Mouse (Mus musculus) MEL (cell line): ENCODE data around the gene Smg6. TPM values are rescaled to one million over a fixed set of nuclear protein-coding genes. Genes with fewer than 3 reads are reported as not detected.

ENCODE experiments used
- DNase-seq: peaks from one replicate; pipeline ENCODE4 v3.0.0; 2011; ENCODE audit warnings: low read depth, low spot score
- H3K27ac ChIP-seq: 2 replicates; pipeline ENCODE4 v1.5.1; 2012; ENCODE audit warnings: low read depth, mild to moderate bottlenecking, control low read depth, low read length, moderate library complexity; ENCODE audit not compliant: control insufficient read depth
- H3K27me3 ChIP-seq, 2 experiments: fragments of 150-350 bp in 1 of 2; sonication (generic) in 1 of 2; 2 replicates each; pipeline ENCODE4 v1.6.1; 2012; ENCODE audit warnings: low read length in 2 of 2, mild to moderate bottlenecking in 2 of 2, improper control_type of control experiment in 1 of 2, moderate library complexity in 1 of 2; ENCODE audit not compliant: insufficient read depth in 2 of 2, control insufficient read depth in 1 of 2
- H3K36me3 ChIP-seq, 2 experiments: 2 replicates each; pipeline ENCODE4 v1.6.1; 2012 to 2014; ENCODE audit warnings: low read length in 2 of 2, improper control_type of control experiment in 1 of 2, inconsistent platforms in 1 of 2, mild to moderate bottlenecking in 1 of 2; ENCODE audit not compliant: insufficient read depth in 2 of 2, control insufficient read depth in 1 of 2
- H3K4me1 ChIP-seq, 2 experiments: fragments of 150-350 bp in 1 of 2; sonication (generic) in 1 of 2; 2 replicates each; pipeline ENCODE4 v1.6.1; 2012; ENCODE audit warnings: low read length in 2 of 2, improper control_type of control experiment in 1 of 2, mild to moderate bottlenecking in 1 of 2; ENCODE audit not compliant: insufficient read depth in 2 of 2, control insufficient read depth in 1 of 2
- H3K4me3 ChIP-seq, 2 experiments: fragments of 150-350 bp in 1 of 2; sonication (generic) in 1 of 2; 2 replicates each; pipeline ENCODE4 v1.5.1; 2012; ENCODE audit warnings: low read depth in 2 of 2, low read length in 2 of 2, mild to moderate bottlenecking in 2 of 2, moderate library complexity in 2 of 2, control low read depth in 1 of 2, improper control_type of control experiment in 1 of 2; ENCODE audit not compliant: control insufficient read depth in 1 of 2, insufficient read depth in 1 of 2
- H3K79me2 ChIP-seq: 2 replicates; pipeline ENCODE4 v1.6.1; 2012; ENCODE audit warnings: mild to moderate bottlenecking, low read length, moderate library complexity; ENCODE audit not compliant: control insufficient read depth, poor library complexity, insufficient read depth
- H3K9ac ChIP-seq: 2 replicates; pipeline ENCODE4 v1.6.1; 2012; ENCODE audit warnings: low read depth, mild to moderate bottlenecking, control low read depth, low read length, moderate library complexity; ENCODE audit not compliant: control insufficient read depth, poor library complexity, severe bottlenecking
- H3K9me3 ChIP-seq: fragments of 150-350 bp; sonication (generic); replicated peaks from 2 replicates; pipeline ENCODE4 v1.6.1; 2012; ENCODE audit warnings: mild to moderate bottlenecking, low read length, improper control_type of control experiment, moderate library complexity; ENCODE audit not compliant: insufficient read depth
- BHLHE40 ChIP-seq: IDR thresholded peaks from 2 replicates; pipeline ENCODE4 v1.6.1; 2012; ENCODE audit warnings: low read depth, mild to moderate bottlenecking, inconsistent platforms, low read length, improper control_type of control experiment, borderline replicate concordance
- CHD2 ChIP-seq: IDR thresholded peaks from 2 replicates; pipeline ENCODE4 v1.6.1; 2011; ENCODE audit warnings: low read length, improper control_type of control experiment
- EP300 ChIP-seq, 2 experiments: IDR thresholded peaks; 2 replicates each; pipeline ENCODE4 v1.6.1; 2011; ENCODE audit warnings: improper control_type of control experiment in 2 of 2, low read length in 2 of 2, low read depth in 1 of 2, mild to moderate bottlenecking in 1 of 2
- ETS1 ChIP-seq: IDR thresholded peaks from 2 replicates; pipeline ENCODE4 v1.6.1; 2012; ENCODE audit warnings: low read depth, mild to moderate bottlenecking, inconsistent platforms, low read length, improper control_type of control experiment, moderate library complexity
- GABPA ChIP-seq: IDR thresholded peaks from 2 replicates; pipeline ENCODE4 v1.6.1; 2012; ENCODE audit warnings: low read depth, mild to moderate bottlenecking, inconsistent platforms, low read length, improper control_type of control experiment, moderate library complexity
- GATA1 ChIP-seq: IDR thresholded peaks from 2 replicates; pipeline ENCODE4 v1.6.1; 2011; ENCODE audit warnings: low read depth, low read length, improper control_type of control experiment
- JUND ChIP-seq: IDR thresholded peaks from 2 replicates; pipeline ENCODE4 v1.6.1; 2011; ENCODE audit warnings: low read depth, mild to moderate bottlenecking, improper control_type of control experiment, low read length
- MAFK ChIP-seq: IDR thresholded peaks from 2 replicates; pipeline ENCODE4 v1.6.1; 2011; ENCODE audit warnings: low read depth, mild to moderate bottlenecking, low read length, improper control_type of control experiment, borderline replicate concordance
- MAX ChIP-seq: IDR thresholded peaks from 2 replicates; pipeline ENCODE4 v1.6.1; 2011; ENCODE audit warnings: low read length, improper control_type of control experiment
- MAZ ChIP-seq: IDR thresholded peaks from 2 replicates; pipeline ENCODE4 v1.6.1; 2012; ENCODE audit warnings: low read depth, mild to moderate bottlenecking, inconsistent platforms, low read length, improper control_type of control experiment
- MEF2A ChIP-seq: IDR thresholded peaks from 2 replicates; pipeline ENCODE4 v1.6.1; 2014; ENCODE audit warnings: low read depth, mild to moderate bottlenecking, inconsistent platforms, low read length, improper control_type of control experiment; ENCODE audit not compliant: poor library complexity, insufficient replicate concordance, severe bottlenecking; ENCODE audit errors: extremely low read depth
- MXI1 ChIP-seq: IDR thresholded peaks from 2 replicates; pipeline ENCODE4 v1.6.1; 2011; ENCODE audit warnings: mild to moderate bottlenecking, low read depth, low read length, improper control_type of control experiment
- MYB ChIP-seq: IDR thresholded peaks from 2 replicates; pipeline ENCODE4 v1.6.1; 2011; ENCODE audit warnings: mild to moderate bottlenecking, low read depth, low read length, improper control_type of control experiment
- MYC ChIP-seq: IDR thresholded peaks from 2 replicates; pipeline ENCODE4 v1.6.1; 2011; ENCODE audit warnings: low read depth, mild to moderate bottlenecking, low read length, improper control_type of control experiment, moderate library complexity
- NELFE ChIP-seq: IDR thresholded peaks from 2 replicates; pipeline ENCODE4 v1.6.1; 2011; ENCODE audit warnings: low read depth, low read length, improper control_type of control experiment
- NRF1 ChIP-seq: IDR thresholded peaks from 2 replicates; pipeline ENCODE4 v1.6.1; 2014; ENCODE audit warnings: low read depth, mild to moderate bottlenecking, inconsistent platforms, low read length, improper control_type of control experiment, moderate library complexity; ENCODE audit not compliant: poor library complexity, insufficient read depth, severe bottlenecking
- POLR2AphosphoS2 ChIP-seq: IDR thresholded peaks from 2 replicates; pipeline ENCODE4 v1.6.1; 2011; ENCODE audit warnings: low read length, improper control_type of control experiment
- SIN3A ChIP-seq: IDR thresholded peaks from 2 replicates; pipeline ENCODE4 v1.6.1; 2012; ENCODE audit warnings: low read length, improper control_type of control experiment, inconsistent platforms
- TAL1 ChIP-seq: IDR thresholded peaks from 2 replicates; pipeline ENCODE4 v1.6.1; 2012; ENCODE audit warnings: mild to moderate bottlenecking, inconsistent platforms, low read length, moderate library complexity, mixed read lengths
- TCF12 ChIP-seq: IDR thresholded peaks from 2 replicates; pipeline ENCODE4 v1.6.1; 2014; ENCODE audit warnings: low read depth, mild to moderate bottlenecking, inconsistent platforms, low read length, improper control_type of control experiment, moderate library complexity
- UBTF ChIP-seq: IDR thresholded peaks from 2 replicates; pipeline ENCODE4 v1.6.1; 2012; ENCODE audit warnings: low read depth, mild to moderate bottlenecking, inconsistent platforms, low read length, improper control_type of control experiment, moderate library complexity, borderline replicate concordance; ENCODE audit not compliant: insufficient read depth
- USF1 ChIP-seq: IDR thresholded peaks from 2 replicates; pipeline ENCODE4 v1.6.1; 2014; ENCODE audit warnings: low read depth, mild to moderate bottlenecking, inconsistent platforms, low read length, improper control_type of control experiment, moderate library complexity
- USF2 ChIP-seq, 2 experiments: IDR thresholded peaks; 2 replicates each; pipeline ENCODE4 v1.6.1; 2011 to 2012; ENCODE audit warnings: improper control_type of control experiment in 2 of 2, low read length in 2 of 2, borderline replicate concordance in 1 of 2, inconsistent platforms in 1 of 2, low read depth in 1 of 2, mild to moderate bottlenecking in 1 of 2; ENCODE audit not compliant: insufficient read depth in 1 of 2
- ZC3H11A ChIP-seq: IDR thresholded peaks from 2 replicates; pipeline ENCODE4 v1.6.1; 2012; ENCODE audit warnings: low read depth, mild to moderate bottlenecking, inconsistent platforms, low read length, improper control_type of control experiment
- ZNF384 ChIP-seq: IDR thresholded peaks from 2 replicates; pipeline ENCODE4 v1.6.1; 2012; ENCODE audit warnings: low read depth, mild to moderate bottlenecking, inconsistent platforms, low read length, improper control_type of control experiment
- polyA plus RNA-seq, 2 experiments: library from polyadenylated mRNA; stranded (reverse) in 1 of 2; unstranded in 1 of 2; fragments of >175 nt in 1 of 2; fragments of >200 nt in 1 of 2; gene quantifications; 2 replicates each; pipeline versions ENCODE4 v1.2.1 to v1.2.4; 2012; ENCODE audit warnings: low replicate concordance in 2 of 2, low read depth in 1 of 2; ENCODE audit not compliant: insufficient read length in 2 of 2, insufficient read depth in 1 of 2, missing spikeins in 1 of 2
- total RNA-seq: library from RNA; depleted of rRNA; stranded (reverse); fragments of 300-350 nt; gene quantifications from 2 replicates; pipeline ENCODE4 v1.2.3, GENCODE M21; 2012

Smg6 gene
- total and polyA plus RNA-seq, 3 experiments, result 11.6 to 19.0 TPM; not detected in 1

DNA sequence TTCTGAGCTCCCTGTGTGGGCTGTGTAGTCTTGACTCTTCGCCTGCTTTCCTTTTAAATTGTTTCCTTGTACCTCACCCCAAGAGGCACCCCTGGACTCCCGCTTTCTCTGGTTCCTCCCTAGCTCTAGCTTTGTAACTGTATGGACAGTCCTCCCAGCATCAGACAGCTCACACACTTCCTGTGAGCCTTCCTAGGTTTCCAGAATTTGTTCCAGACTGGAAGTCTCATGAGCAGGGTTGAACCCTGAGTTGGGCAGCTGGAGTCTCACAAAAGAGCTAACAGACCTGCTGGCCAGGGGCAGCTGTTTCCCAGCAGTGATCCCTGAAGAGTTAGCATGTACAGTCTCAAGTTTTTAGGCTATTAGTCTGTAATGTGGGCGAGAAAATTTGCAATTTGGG lies 118.7 kb downstream of the Smg6 start:
- Histone ChIP-seq H3K4me3 (no peak overlapping the region), H3K79me2 (no peaks in the 10 kb centered on the region), H3K4me1 (no peaks in the 10 kb centered on the region), H3K9ac (no peak overlapping the region), H3K36me3 (peaks cover 0 to 16% of the 10 kb centered on the region in 2 experiments; a peak in 2 of 4 replicates), H3K27me3 (no peaks in the 10 kb centered on the region), H3K9me3 (no peaks in the 10 kb centered on the region), H3K27ac (no peak overlapping the region)
- no peak for DNase-seq
- no peak for TF ChIP-seq UBTF
- TF ChIP-seq GABPA, result no peak
- TF ChIP-seq SIN3A, result no peak
- TF ChIP-seq ETS1, result no peak
- TF ChIP-seq BHLHE40, result no peak
- no peak for TF ChIP-seq ZC3H11A
- no peak for TF ChIP-seq MXI1
- no peak for TF ChIP-seq EP300 (IDR thresholded peaks at IDR 0.05; ENCODE audit: low read depth in 1 of 2, low read length in 2 of 2)
- no peak for TF ChIP-seq JUND
- no peak for TF ChIP-seq MEF2A
- TF ChIP-seq GATA1, result no peak
- TF ChIP-seq ZNF384, result no peak
- TF ChIP-seq MAZ, result no peak
- no peak for TF ChIP-seq MYC
- no peak for TF ChIP-seq POLR2AphosphoS2
- no peak for TF ChIP-seq USF1
- TF ChIP-seq NRF1, result no peak
- no peak for TF ChIP-seq TCF12
- no peak for TF ChIP-seq MAFK

DNA sequence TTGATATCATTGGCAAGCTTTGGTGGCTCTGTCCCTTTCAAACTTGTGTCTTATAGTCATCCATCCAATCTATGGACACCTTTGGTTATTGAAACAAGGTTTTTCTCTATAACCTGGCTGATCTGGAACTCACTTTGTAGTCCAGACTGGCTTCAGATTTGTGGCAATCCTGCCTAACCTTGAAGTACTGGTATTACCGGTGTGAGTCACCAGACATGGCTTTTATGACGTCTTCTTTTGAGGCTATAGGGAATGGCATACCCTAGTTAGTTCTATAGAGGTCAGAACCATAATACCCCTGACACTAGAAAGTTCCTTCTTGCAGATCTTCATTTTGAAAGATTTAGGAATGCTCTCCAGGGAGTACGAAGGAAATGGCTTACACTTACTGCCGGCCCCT lies 120.2 kb downstream of the Smg6 start:
- no peaks in the 10 kb centered on the region for H3K79me2 ChIP-seq
- H3K9me3 ChIP-seq, result no peaks in the 10 kb centered on the region
- H3K36me3 ChIP-seq, result peaks cover 0 to 14% of the 10 kb centered on the region in 2 experiments; a peak in 2 of 4 replicates
- H3K4me1 ChIP-seq, result no peaks in the 10 kb centered on the region
- no peaks in the 10 kb centered on the region for H3K27me3 ChIP-seq
- no peak overlapping the region for H3K4me3 ChIP-seq
- no peak for TF ChIP-seq MXI1
- no peak for TF ChIP-seq GATA1
- no peak for TF ChIP-seq GABPA
- no peak for TF ChIP-seq BHLHE40
- TF ChIP-seq TCF12, result no peak
- no peak for TF ChIP-seq NELFE
- TF ChIP-seq MEF2A, result no peak
- TF ChIP-seq USF2 (IDR thresholded peaks at IDR 0.05; ENCODE audit: borderline replicate concordance in 1 of 2, insufficient read depth in 1 of 2, low read depth in 1 of 2, low read length in 2 of 2), result no peak
- no peak for TF ChIP-seq MAX
- TF ChIP-seq MYB, result no peak
- no peak for TF ChIP-seq JUND
- no peak for TF ChIP-seq TAL1
- TF ChIP-seq POLR2AphosphoS2, result no peak
- TF ChIP-seq CHD2, result no peak
- no peak overlapping the region for H3K9ac ChIP-seq
- DNase-seq, result no peak
- H3K27ac ChIP-seq, result no peak overlapping the region
